Mouse (Mus musculus) forebrain, embryonic 11.5 days (tissue): ENCODE measurements around the gene Car14. TPM values are rescaled to one million over a fixed set of nuclear protein-coding genes. Genes with fewer than 3 reads are reported as not detected.
A peak's percentile ranks its signal among the peaks of the same experiment; 100 is the strongest.
"Not testable (repeated sequence)": the region's sequence is repeated elsewhere in the genome, so short reads cannot be mapped to it uniquely, and the experiment has no call there.

ENCODE experiments used
- ATAC-seq: fragments of 200-750 bp; cut with Nextera tagmentation; replicated peaks from 2 replicates; pipeline ENCODE4 v1.8.0; 2017; ENCODE audit warnings: moderate TSS enrichment; ENCODE audit not compliant: low FRiP score
- DNase-seq: peaks from one replicate; pipeline ENCODE4 v3.0.0-alpha.2; 2017; ENCODE audit warnings: low spot score
- H3K27ac ChIP-seq: fragments of 300-500 bp; sonication (generic); 2 replicates; pipeline ENCODE4 v1.5.1; 2014; ENCODE audit warnings: low read depth, low read length
- H3K27me3 ChIP-seq: fragments of 300-500 bp; sonication (generic); 2 replicates; pipeline ENCODE4 v1.6.1; 2014; ENCODE audit warnings: mild to moderate bottlenecking, low read length, mixed read lengths; ENCODE audit not compliant: control insufficient read depth, insufficient read depth
- H3K36me3 ChIP-seq: fragments of 300-500 bp; sonication (generic); 2 replicates; pipeline ENCODE4 v1.6.1; 2014; ENCODE audit warnings: mild to moderate bottlenecking, low read length, moderate library complexity, mixed read lengths; ENCODE audit not compliant: control insufficient read depth, insufficient read depth
- H3K4me1 ChIP-seq: fragments of 300-500 bp; sonication (generic); replicated peaks from 2 replicates; pipeline ENCODE4 v1.6.1; 2014; ENCODE audit warnings: low read length, mixed read lengths; ENCODE audit not compliant: control insufficient read depth, insufficient read depth
- H3K4me2 ChIP-seq: fragments of 300-500 bp; sonication (generic); 2 replicates; pipeline ENCODE4 v1.6.1; 2014; ENCODE audit warnings: low read depth, mild to moderate bottlenecking, low read length, moderate library complexity, mixed read lengths; ENCODE audit not compliant: severe bottlenecking
- H3K4me3 ChIP-seq: fragments of 300-500 bp; sonication (generic); 2 replicates; pipeline ENCODE4 v1.5.1; 2014; ENCODE audit warnings: low read depth, low read length
- H3K9ac ChIP-seq: fragments of 300-500 bp; sonication (generic); 2 replicates; pipeline ENCODE4 v1.6.1; 2014; ENCODE audit warnings: low read length
- H3K9me3 ChIP-seq: fragments of 300-500 bp; sonication (generic); 2 replicates; pipeline ENCODE4 v1.6.1; 2016; ENCODE audit warnings: low read length, mixed read lengths; ENCODE audit not compliant: control insufficient read depth
- WGBS: fragments of 180-500 bp; shearing (Covaris S2); extraction: QIAGEN DNeasy Blood & Tissue Kit; methylation state at CpG from one replicate; pipeline ENCODE4 v1.1.7; 2014; 5-methylcytosine and 5-hydroxymethylcytosine counted together
- polyA plus RNA-seq: library from polyadenylated mRNA; unstranded; fragments of >200 nt; fragmentation: Nextera tagmentation; extraction: Ambion mirVana; gene quantifications from 2 replicates; pipeline ENCODE4 v1.2.1, GENCODE M21; 2014

Car14 gene
- 49.4 and 53.6 TPM in 2 replicates for polyA plus RNA-seq

- peak within 1 kb of the TSS; percentile 68 for H3K9ac ChIP-seq
- peak within 1 kb of the TSS; percentile 78 for H3K4me2 ChIP-seq
- DNase-seq (peak; percentile 75), ATAC-seq (peak; percentile 65; the same call in 1 of the 2 replicates)
- H3K9me3 ChIP-seq = no peaks in the 10 kb centered on the region
- H3K27ac ChIP-seq = peak within 1 kb of the TSS; percentile 59; the same call in 1 of the 2 replicates
- no peaks in the 10 kb centered on the region; the same call in 1 of the 2 replicates for H3K27me3 ChIP-seq
- H3K36me3 ChIP-seq = no peaks in the 10 kb centered on the region
- H3K4me1 ChIP-seq = peaks cover 21% of the 10 kb centered on the region
- 0% methylated on average over 15 of the region's 15 CpGs for WGBS
- peak within 1 kb of the TSS; percentile 33 for H3K4me3 ChIP-seq
Measured at GRCm38 (mm10) chr3:95904568-95904967, at the start of gene Car14. TSS of gene Car14 (minus strand) at chr3:95904691.

- H3K4me1 ChIP-seq = peaks cover 6% of the 10 kb centered on the region; the same call in 1 of the 2 replicates
- no peak overlapping the region for H3K4me2 ChIP-seq
- no peaks in the 10 kb centered on the region; the same call in 1 of the 2 replicates for H3K9me3 ChIP-seq
- peak overlapping the region; percentile 55 for H3K27ac ChIP-seq
- WGBS = 65% methylated on average over 3 of the region's 3 CpGs
- no peak overlapping the region for H3K4me3 ChIP-seq
- no peaks in the 10 kb centered on the region; the same call in 1 of the 2 replicates for H3K36me3 ChIP-seq
- no peak overlapping the region for H3K9ac ChIP-seq
- no peak for DNase-seq
- ATAC-seq = no peak
- H3K27me3 ChIP-seq = no peaks in the 10 kb centered on the region
Measured at GRCm38 (mm10) chr3:95953522-95953921, 49.0 kb upstream of the Car14 start.

DNA sequence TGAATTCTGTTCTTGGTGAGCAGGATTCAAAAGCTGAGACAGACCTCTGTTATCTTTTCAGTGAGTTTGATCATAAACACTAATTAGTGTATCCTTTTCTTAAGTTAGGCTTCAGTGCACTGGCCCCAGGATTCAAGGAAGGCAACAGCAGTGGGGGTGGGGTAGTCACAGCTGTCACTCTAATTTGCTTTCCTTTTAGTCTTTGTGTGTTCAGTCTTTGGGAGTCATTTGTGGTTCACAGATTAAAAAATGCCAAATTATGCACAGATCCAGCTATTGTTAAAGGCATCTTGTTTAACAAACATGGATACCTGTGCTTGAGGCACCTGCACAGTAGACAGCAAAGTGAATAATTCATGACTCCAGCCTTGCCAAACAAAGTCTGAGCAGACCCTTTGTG is 48.5 kb upstream of the Car14 start:
- Histone ChIP-seq H3K27me3 (no peaks in the 10 kb centered on the region), H3K36me3 (no peaks in the 10 kb centered on the region; the same call in 1 of the 2 replicates), H3K4me1 (peaks cover 6% of the 10 kb centered on the region; the same call in 1 of the 2 replicates), H3K27ac (peak overlapping the region; percentile 55), H3K4me2 (no peak overlapping the region), H3K9me3 (no peaks in the 10 kb centered on the region; the same call in 1 of the 2 replicates), H3K4me3 (no peak overlapping the region), H3K9ac (no peak overlapping the region)
- no peak for DNase-seq
- no peak for ATAC-seq

DNA sequence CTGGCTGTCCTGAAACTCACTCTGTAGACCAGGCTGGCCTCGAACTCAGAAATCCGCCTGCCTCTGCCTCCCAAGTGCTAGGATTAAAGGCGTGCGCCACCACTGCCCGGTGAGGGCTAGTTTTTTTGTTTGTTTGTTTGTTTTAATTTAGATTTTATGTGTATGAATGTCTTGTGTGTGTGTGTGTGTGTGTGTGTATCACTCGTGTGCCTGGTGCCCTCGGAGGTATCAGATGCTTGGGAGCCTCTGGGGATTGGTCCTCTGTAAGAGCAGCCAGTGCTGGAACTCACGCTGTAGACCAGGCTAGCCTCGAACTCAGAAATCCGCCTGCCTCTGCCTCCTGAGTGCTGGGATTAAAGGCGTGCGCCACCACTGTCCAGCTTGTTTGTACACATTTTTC is 47.1 kb upstream of the Car14 start:
- peak overlapping the region; percentile 97 for H3K27ac ChIP-seq

DNA sequence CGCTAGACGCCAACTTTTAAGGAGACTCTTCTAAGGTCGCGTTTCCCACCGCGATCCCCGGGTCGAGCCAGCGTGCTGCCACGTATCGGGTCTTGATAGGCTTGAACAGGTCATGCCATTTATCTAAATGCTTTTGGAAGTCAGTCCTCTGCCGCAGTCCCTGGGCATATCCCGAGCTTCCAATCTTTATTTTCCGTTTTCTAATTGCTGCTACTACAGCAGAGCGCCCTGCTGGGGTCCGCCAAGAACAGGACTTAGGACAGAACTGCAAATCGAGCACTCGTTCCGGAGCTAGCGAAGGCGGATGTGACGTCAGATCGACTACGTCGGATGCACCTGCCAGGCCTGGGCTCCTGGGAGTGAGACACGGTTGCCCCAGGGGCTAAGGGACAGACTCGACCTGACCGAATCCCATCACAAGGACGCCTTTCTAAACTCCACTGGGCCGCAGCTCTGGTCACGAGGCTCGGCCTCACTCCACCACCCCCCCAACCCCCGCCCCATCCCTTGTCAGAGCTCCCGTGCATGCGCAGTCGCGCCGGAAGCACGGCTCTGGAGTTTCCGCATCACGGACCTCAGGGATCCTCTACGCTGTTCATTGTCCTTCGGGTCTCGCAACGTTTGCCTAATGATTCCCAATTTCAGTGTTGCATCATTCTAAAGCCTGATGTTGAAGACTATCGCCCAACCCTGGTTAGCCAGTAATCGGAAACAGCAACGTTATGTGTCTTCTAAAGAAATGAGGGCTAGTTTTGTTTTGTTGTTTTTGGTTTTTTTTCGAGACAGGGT is 46.5 kb upstream of the Car14 start:
- ATAC-seq = peak; percentile 95
- peak overlapping the region; percentile 73 for H3K9ac ChIP-seq
- H3K4me3 ChIP-seq = peak overlapping the region; percentile 50
- H3K36me3 ChIP-seq = no peaks in the 10 kb centered on the region; the same call in 1 of the 2 replicates
- H3K4me2 ChIP-seq = peak overlapping the region; percentile 70
- H3K9me3 ChIP-seq = no peaks in the 10 kb centered on the region; the same call in 1 of the 2 replicates
- WGBS = 1% methylated on average over 49 of the region's 49 CpGs
- H3K27me3 ChIP-seq = no peaks in the 10 kb centered on the region
- H3K4me1 ChIP-seq = peaks cover 6% of the 10 kb centered on the region; the same call in 1 of the 2 replicates
- peak; percentile 93 for DNase-seq
- H3K27ac ChIP-seq = peak overlapping the region; percentile 97

More for the DNA sequence above, 47.1 kb upstream of the Car14 start:
- Histone ChIP-seq H3K4me2 (peak overlapping the region; percentile 70), H3K4me3 (peak overlapping the region; percentile 50), H3K9ac (peak overlapping the region; percentile 73)
- H3K9me3 ChIP-seq, H3K36me3 ChIP-seq, DNase-seq, H3K4me1 ChIP-seq, ATAC-seq, H3K27me3 ChIP-seq: not testable (repeated sequence)
- WGBS = 74% methylated on average over 12 of the region's 12 CpGs

DNA sequence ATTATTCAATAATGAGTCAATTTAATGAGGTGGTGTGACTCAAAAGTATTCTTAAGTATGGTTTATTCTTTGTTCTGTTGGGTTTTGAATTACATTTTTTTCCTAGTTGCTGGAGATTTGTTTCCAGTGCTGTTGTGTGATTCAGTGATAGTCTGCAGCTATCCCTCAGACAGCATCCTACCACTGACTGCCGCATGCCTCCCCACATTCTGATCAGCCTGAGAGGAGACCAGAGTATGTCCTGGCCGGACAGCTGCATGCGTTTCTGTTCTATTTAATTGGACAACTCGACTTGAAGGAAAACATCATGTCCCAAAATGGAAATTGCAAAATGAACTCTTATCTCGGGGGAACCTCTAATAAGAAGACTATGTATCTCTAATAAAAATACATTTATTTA is 43.8 kb upstream of the Car14 start:
- no peak for ATAC-seq
- Histone ChIP-seq H3K4me1 (peaks cover 5% of the 10 kb centered on the region; the same call in 1 of the 2 replicates), H3K27ac (no peak overlapping the region), H3K36me3 (peaks cover 5% of the 10 kb centered on the region), H3K4me2 (no peak overlapping the region), H3K27me3 (no peaks in the 10 kb centered on the region), H3K9me3 (no peaks in the 10 kb centered on the region), H3K4me3 (no peak overlapping the region), H3K9ac (no peak overlapping the region)
- DNase-seq = no peak
- WGBS = 91% methylated on average over 5 of the region's 5 CpGs

- Histone ChIP-seq H3K9me3 (no peaks in the 10 kb centered on the region), H3K36me3 (peaks cover 12% of the 10 kb centered on the region), H3K27me3 (no peaks in the 10 kb centered on the region), H3K4me1 (no peaks in the 10 kb centered on the region), H3K4me3 (no peak overlapping the region), H3K27ac (no peak overlapping the region), H3K4me2 (no peak overlapping the region), H3K9ac (no peak overlapping the region)
- 87% methylated on average over 14 of the region's 14 CpGs for WGBS
- DNase-seq (no peak), ATAC-seq (no peak)
Measured at GRCm38 (mm10) chr3:95945731-95946240, 41.3 kb upstream of the Car14 start.

DNA sequence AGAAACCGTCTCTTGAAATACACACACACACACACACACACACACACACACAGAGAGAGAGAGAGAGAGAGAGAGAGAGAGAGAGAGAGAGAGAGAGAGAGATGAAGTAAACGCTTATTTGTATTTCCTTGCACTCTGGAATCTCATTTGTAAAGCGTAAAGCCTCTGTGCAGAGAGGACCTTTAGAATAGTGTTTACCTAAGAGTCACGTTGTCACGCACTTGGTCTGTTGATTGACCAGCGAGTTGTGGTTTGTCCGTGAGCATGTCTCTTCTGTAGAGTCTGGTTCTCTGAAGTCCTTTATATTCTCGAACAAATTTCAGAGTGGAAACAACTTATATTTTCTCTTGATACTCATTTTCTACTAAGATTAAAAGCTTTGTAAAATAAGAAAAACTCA is 40.3 kb upstream of the Car14 start:
- ATAC-seq (no peak), DNase-seq (no peak)
- Histone ChIP-seq H3K27ac (no peak overlapping the region), H3K9me3 (no peaks in the 10 kb centered on the region), H3K4me3 (no peak overlapping the region), H3K9ac (no peak overlapping the region), H3K27me3 (no peaks in the 10 kb centered on the region), H3K4me2 (no peak overlapping the region), H3K4me1 (no peaks in the 10 kb centered on the region), H3K36me3 (peaks cover 16% of the 10 kb centered on the region)
- 94% methylated on average over 8 of the region's 8 CpGs for WGBS
